Mouse (Mus musculus) forebrain, postnatal 0 days (tissue): ENCODE data around the gene Atp13a5. TPM values are rescaled to one million over a fixed set of nuclear protein-coding genes. Genes with fewer than 3 reads are reported as not detected.

Experiments
- ATAC-seq: fragments of 200-750 bp; cut with Nextera tagmentation; 2 replicates; pipeline ENCODE4 v1.8.0; 2017; ENCODE audit warnings: mild to moderate bottlenecking, moderate library complexity
- DNase-seq: peaks from one replicate; pipeline ENCODE4 v3.0.0-alpha.2; 2015
- H3K27ac ChIP-seq: fragments of 300-500 bp; sonication (generic); 2 replicates; pipeline ENCODE4 v1.5.1; 2014; ENCODE audit warnings: low read depth, mild to moderate bottlenecking, antibody characterized with exemption, low read length, moderate library complexity, mixed read lengths
- H3K27me3 ChIP-seq: fragments of 300-500 bp; sonication (generic); 2 replicates; pipeline ENCODE4 v1.6.1; 2014; ENCODE audit warnings: mild to moderate bottlenecking, low read length, mixed read lengths; ENCODE audit not compliant: insufficient read depth
- H3K36me3 ChIP-seq: fragments of 300-500 bp; sonication (generic); 2 replicates; pipeline ENCODE4 v1.6.1; 2014; ENCODE audit warnings: mild to moderate bottlenecking, moderate library complexity; ENCODE audit not compliant: insufficient read depth
- H3K4me1 ChIP-seq: fragments of 300-500 bp; sonication (generic); 2 replicates; pipeline ENCODE4 v1.6.1; 2014; ENCODE audit warnings: antibody characterized with exemption; ENCODE audit not compliant: insufficient read depth
- H3K4me2 ChIP-seq: fragments of 300-500 bp; sonication (generic); 2 replicates; pipeline ENCODE4 v1.6.1; 2014; ENCODE audit warnings: low read depth, mild to moderate bottlenecking, moderate library complexity
- H3K4me3 ChIP-seq: fragments of 300-500 bp; sonication (generic); 2 replicates; pipeline ENCODE4 v1.5.1; 2014; ENCODE audit warnings: low read depth, low read length, mixed read lengths
- H3K9ac ChIP-seq: fragments of 300-500 bp; sonication (generic); 2 replicates; pipeline ENCODE4 v1.6.1; 2014; ENCODE audit warnings: mild to moderate bottlenecking
- H3K9me3 ChIP-seq: fragments of 300-500 bp; sonication (generic); 2 replicates; pipeline ENCODE4 v1.6.1; 2016; ENCODE audit warnings: low read length
- CTCF ChIP-seq: sonication (generic); IDR thresholded peaks from 2 replicates; pipeline ENCODE4 v1.5.1; 2016; ENCODE audit warnings: antibody characterized with exemption, control low read depth, low read depth
- WGBS: fragments of 180-500 bp; shearing (Covaris S2); extraction: QIAGEN DNeasy Blood & Tissue Kit; methylation state at CpG from one replicate; pipeline ENCODE4 v1.1.7; 2014; 5-methylcytosine and 5-hydroxymethylcytosine counted together
- polyA plus RNA-seq: library from polyadenylated mRNA; unstranded; fragments of >200 nt; fragmentation: Nextera tagmentation; extraction: Ambion mirVana; gene quantifications from 2 replicates; pipeline ENCODE4 v1.2.1, GENCODE M21; 2015
- total RNA-seq: library from RNA; depleted of rRNA; stranded (reverse); fragments of >200 nt; gene quantifications from 2 replicates; pipeline ENCODE4 v1.2.3, GENCODE M21; 2014; rRNA removed

Gene Atp13a5
- total RNA-seq: 4.0 and 5.3 TPM in 2 replicates
- 1.3 and 3.3 TPM in 2 replicates for polyA plus RNA-seq

GRCm38 (mm10) chr16:29378458-29378857 is at the start of gene Atp13a5:
Atp13a5 (minus strand) TSS chr16:29378732.
- DNase-seq (no peak), ATAC-seq (no peak)
- no peaks in the 10 kb centered on the region for H3K36me3 ChIP-seq
- no peak for TF ChIP-seq CTCF
- H3K4me1 ChIP-seq: no peaks in the 10 kb centered on the region
- H3K9me3 ChIP-seq: no peaks in the 10 kb centered on the region
- WGBS: 80% methylated on average over 4 of the region's 4 CpGs
- no peak within 1 kb of the TSS for H3K27ac ChIP-seq
- H3K27me3 ChIP-seq: no peaks in the 10 kb centered on the region
- no peak within 1 kb of the TSS for H3K4me3 ChIP-seq
- H3K9ac ChIP-seq: no peak within 1 kb of the TSS
- H3K4me2 ChIP-seq: no peak within 1 kb of the TSS

- DNase-seq: no peak
- no peaks in the 10 kb centered on the region for H3K27me3 ChIP-seq
- no peak overlapping the region for H3K4me2 ChIP-seq
- H3K27ac ChIP-seq: no peak overlapping the region
- H3K9me3 ChIP-seq: no peaks in the 10 kb centered on the region
- H3K4me3 ChIP-seq: no peak overlapping the region
- no peak for ATAC-seq
- WGBS: 95% methylated on average over 6 of the region's 6 CpGs
- TF ChIP-seq CTCF: no peak
- H3K9ac ChIP-seq: no peak overlapping the region
- no peaks in the 10 kb centered on the region for H3K4me1 ChIP-seq
- H3K36me3 ChIP-seq: no peaks in the 10 kb centered on the region
These were observed 36.3 kb upstream of the Atp13a5 start for GRCm38 (mm10) chr16:29414822-29415221.

GRCm38 (mm10) chr16:29407319-29407718 is 28.8 kb upstream of the Atp13a5 start:
- no peaks in the 10 kb centered on the region for H3K27me3 ChIP-seq
- TF ChIP-seq CTCF: no peak
- DNase-seq (no peak), ATAC-seq (no peak)
- no peaks in the 10 kb centered on the region for H3K4me1 ChIP-seq
- WGBS: 93% methylated on average over 10 of the region's 10 CpGs
- H3K36me3 ChIP-seq: no peaks in the 10 kb centered on the region
- no peak overlapping the region for H3K27ac ChIP-seq
- H3K9ac ChIP-seq: no peak overlapping the region
- no peaks in the 10 kb centered on the region for H3K9me3 ChIP-seq
- no peak overlapping the region for H3K4me3 ChIP-seq
- no peak overlapping the region for H3K4me2 ChIP-seq

GRCm38 (mm10) chr16:29399079-29399478 is 20.5 kb upstream of the Atp13a5 start:
- ATAC-seq: no peak
- DNase-seq: no peak
- H3K4me2 ChIP-seq: no peak overlapping the region
- TF ChIP-seq CTCF: no peak
- H3K27ac ChIP-seq: no peak overlapping the region
- WGBS: 88% methylated on average over 2 of the region's 2 CpGs
- H3K4me1 ChIP-seq: no peaks in the 10 kb centered on the region
- no peaks in the 10 kb centered on the region for H3K9me3 ChIP-seq
- H3K4me3 ChIP-seq: no peak overlapping the region
- no peaks in the 10 kb centered on the region for H3K27me3 ChIP-seq
- H3K36me3 ChIP-seq: no peaks in the 10 kb centered on the region
- no peak overlapping the region for H3K9ac ChIP-seq

GRCm38 (mm10) chr16:29384781-29385180 is 6.2 kb upstream of the Atp13a5 start:
- no peak for TF ChIP-seq CTCF
- Histone ChIP-seq H3K9ac (no peak overlapping the region), H3K4me1 (no peaks in the 10 kb centered on the region), H3K4me3 (no peak overlapping the region), H3K36me3 (no peaks in the 10 kb centered on the region), H3K27ac (no peak overlapping the region), H3K9me3 (no peaks in the 10 kb centered on the region), H3K4me2 (no peak overlapping the region), H3K27me3 (no peaks in the 10 kb centered on the region)
- ATAC-seq (no peak), DNase-seq (no peak)
- 93% methylated on average over 4 of the region's 4 CpGs for WGBS

- Histone ChIP-seq H3K27me3 (no peaks in the 10 kb centered on the region), H3K4me3 (no peak overlapping the region), H3K9ac (no peak overlapping the region), H3K36me3 (no peaks in the 10 kb centered on the region), H3K4me2 (no peak overlapping the region), H3K4me1 (no peaks in the 10 kb centered on the region), H3K9me3 (no peaks in the 10 kb centered on the region), H3K27ac (no peak overlapping the region)
- 87% methylated on average over 8 of the region's 8 CpGs for WGBS
- DNase-seq (no peak), ATAC-seq (no peak)
- no peak for TF ChIP-seq CTCF
These were observed 3.9 kb downstream of the Atp13a5 start for GRCm38 (mm10) chr16:29374636-29375035.

- peak overlapping the region; percentile 64; the same call in 1 of the 2 replicates for H3K27ac ChIP-seq
These were observed 47.0 kb downstream of the Atp13a5 start for GRCm38 (mm10) chr16:29331351-29332044.

More at GRCm38 (mm10) chr16:29331351-29332044, 47.0 kb downstream of the Atp13a5 start:
- no peak for TF ChIP-seq CTCF
- H3K4me1 ChIP-seq: peaks cover 13% of the 10 kb centered on the region
- WGBS: 65% methylated on average over 3 of the region's 3 CpGs
- ATAC-seq (peak; percentile 94), DNase-seq (peak; percentile 79)
- no peak overlapping the region for H3K4me2 ChIP-seq
- no peaks in the 10 kb centered on the region for H3K36me3 ChIP-seq
- no peaks in the 10 kb centered on the region for H3K27me3 ChIP-seq
- H3K9me3 ChIP-seq: no peaks in the 10 kb centered on the region
- no peak overlapping the region for H3K4me3 ChIP-seq
- H3K9ac ChIP-seq: no peak overlapping the region
